Mouse (Mus musculus) gastrocnemius, adult 8-10 months (tissue): ENCODE results near the gene Abcf1. TPM values are rescaled to one million over a fixed set of nuclear protein-coding genes. Genes with fewer than 3 reads are reported as not detected.
"Not testable (repeated sequence)": the region's sequence is repeated elsewhere in the genome, so short reads cannot be mapped to it uniquely, and the experiment has no call there.

Experiments used
- DNase-seq, 2 experiments: peaks; one replicate each; pipeline ENCODE4 v3.0.0; 2022; ENCODE audit warnings: low spot score in 2 of 2
- total RNA-seq, 4 experiments: library from RNA; stranded (reverse); gene quantifications; 2 replicates each; pipeline ENCODE4 v1.2.4; 2022

Gene Abcf1
- total RNA-seq, 4 experiments from 2014 or later = 74.2 to 79.3 (median 78.7) TPM

GRCm38 (mm10) chr17:35979401-35980362 is 10.1 kb upstream of the Abcf1 start, which contains the start of the genes Gnl1 and Prr3:
Gnl1 (plus strand) TSS chr17:35979851.
Prr3 (minus strand) TSS chr17:35980236.
- DNase-seq = peak; percentile 86 to 89

DNA sequence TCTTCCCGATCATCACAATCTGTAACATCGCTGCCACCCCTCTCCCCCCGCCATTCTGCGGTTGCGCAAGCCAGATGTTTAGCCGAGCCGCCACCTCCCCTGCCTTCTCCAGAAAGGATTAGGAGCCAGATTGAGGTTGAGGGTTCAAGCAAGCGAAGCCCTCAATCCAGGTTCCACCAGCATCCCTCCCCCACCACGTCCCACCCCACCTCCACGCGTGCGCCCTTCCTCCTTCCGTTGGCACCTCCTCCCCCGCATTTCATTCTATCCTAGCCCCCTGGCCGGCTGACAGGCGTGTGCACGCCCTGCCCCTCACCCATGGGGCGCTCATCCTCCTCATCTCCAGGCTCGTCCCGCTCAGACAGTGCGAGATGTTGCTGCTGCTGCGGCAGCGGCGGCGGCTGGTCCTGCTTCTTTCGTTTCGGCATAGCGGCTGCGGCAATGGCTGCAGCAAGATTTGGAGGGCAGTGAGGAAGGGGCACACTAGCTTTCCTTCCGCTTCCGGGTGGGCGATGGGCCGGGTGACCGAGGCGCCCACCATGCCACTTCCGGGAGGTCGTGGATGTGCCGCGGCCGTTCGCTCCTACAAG is 9.3 kb upstream of the Abcf1 start:
- no peak for DNase-seq

- no peak for DNase-seq
These were observed 2.6 kb upstream of the Abcf1 start for GRCm38 (mm10) chr17:35972131-35972530.

DNA sequence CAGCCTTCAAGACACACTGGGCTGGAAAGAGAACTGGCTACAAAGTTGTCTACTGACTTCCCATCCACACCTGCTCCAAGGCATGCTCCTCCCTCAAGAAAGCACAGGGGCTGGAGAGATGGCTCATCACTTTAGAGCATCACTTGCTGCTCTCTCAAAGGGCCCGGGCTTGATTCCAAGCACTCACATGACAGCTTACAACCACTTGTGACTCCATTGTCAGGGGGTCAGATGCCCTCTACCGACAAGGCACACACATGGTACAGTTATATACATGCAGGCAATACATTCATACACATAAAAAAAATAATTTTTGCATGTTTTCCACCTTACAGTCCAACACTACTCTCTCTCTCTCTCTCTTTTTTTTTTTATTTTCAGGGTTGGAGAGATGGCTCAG is 1.9 kb downstream of the Abcf1 start:
- DNase-seq = no peak

GRCm38 (mm10) chr17:35963279-35963678 is 6.3 kb downstream of the Abcf1 start:
- DNase-seq = no peak

GRCm38 (mm10) chr17:35958533-35959223 is 10.9 kb downstream of the Abcf1 start:
- no peak for DNase-seq

DNA sequence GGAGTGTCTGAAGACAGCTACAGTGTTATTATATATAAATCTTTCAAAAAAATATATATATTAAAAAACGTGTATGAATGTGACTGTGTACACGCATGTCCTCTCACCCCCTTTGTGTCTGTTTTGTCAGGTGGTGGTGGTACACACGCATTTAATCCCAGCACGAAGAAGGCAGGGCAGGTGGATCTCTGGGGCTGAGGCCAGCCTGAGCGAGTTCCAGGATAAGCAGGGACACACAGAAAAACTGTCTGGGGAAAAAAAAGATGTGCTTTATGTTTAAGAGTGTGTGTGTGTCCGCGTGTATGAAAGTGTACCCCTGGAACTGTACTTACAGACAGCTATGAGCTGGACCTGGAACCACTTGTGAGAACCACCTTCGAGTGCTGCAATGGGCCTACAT is 14.9 kb downstream of the Abcf1 start:
- no peak for DNase-seq

DNA sequence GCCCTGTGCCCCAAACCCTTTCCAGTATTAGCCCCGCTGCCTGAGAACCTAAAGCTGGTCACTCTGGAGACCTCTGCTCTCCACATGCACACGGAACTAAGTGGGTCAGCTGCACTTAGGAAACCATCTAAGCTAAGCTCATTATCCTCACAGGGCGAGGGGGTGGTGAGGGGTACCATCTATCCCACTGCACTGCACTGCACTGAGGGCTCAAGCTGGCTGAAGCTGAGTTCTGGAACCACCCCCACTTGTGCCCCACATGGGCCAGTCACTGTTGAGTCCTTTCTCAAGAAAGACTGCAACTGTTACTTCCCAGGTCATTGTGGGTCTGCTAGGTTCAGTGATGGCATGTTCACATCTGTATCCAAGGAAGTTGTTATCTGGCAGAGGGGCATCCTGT is 17.0 kb downstream of the Abcf1 start:
- not testable (repeated sequence) for DNase-seq

- DNase-seq = not testable (repeated sequence)
These were observed 18.6 kb downstream of the Abcf1 start for GRCm38 (mm10) chr17:35950946-35951345.

- no peak for DNase-seq
These were observed 29.6 kb downstream of the Abcf1 start for GRCm38 (mm10) chr17:35939941-35940340.

DNA sequence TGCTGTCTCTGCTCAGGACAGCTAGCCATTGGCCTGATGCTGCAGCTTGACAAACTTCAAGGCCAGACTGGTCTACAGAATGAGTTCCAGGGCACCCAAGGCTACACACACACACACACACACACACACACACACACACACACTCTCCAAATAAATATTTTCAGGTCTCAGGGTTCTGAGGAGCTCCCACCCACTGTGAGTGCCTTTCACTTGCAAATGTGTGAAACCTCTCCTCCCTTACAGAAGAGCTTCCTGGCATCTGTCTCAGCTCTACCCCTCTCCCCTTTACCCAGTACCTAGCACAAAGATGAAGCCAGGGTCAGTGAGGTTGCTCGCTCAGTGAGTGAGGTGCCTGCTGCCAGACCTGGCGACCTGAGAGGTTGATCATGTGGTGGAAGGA is 30.5 kb downstream of the Abcf1 start:
- DNase-seq = no peak

DNA sequence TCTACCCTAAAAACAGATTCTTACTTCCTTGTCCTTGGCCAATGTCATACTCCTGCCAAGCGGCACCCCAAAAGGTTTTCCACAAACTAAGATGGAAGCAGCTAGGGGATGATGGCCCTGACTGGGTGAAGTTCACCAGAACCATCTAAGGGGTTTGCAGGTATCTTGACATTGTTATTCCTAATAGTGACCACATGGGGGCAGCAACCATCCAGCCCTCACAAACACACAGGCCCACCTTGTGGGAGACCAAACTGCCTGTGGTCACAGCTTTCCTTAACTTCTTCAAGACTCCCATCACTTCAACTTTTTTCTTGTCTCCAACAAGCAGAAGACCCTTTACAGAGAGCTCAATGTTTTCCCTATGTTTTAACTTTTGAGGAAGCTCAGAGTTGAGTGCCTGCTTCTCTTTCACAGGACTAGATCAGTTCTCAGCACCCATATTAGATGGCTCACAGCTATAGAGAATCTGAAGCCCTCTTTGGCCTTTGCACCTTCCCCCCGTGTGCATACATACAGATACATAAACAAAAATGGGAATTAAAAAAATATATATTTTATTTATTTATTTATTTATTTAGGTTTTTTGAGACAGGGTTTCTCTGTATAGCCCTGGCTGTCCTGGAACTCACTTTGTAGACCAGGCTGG is 31.7 kb downstream of the Abcf1 start:
- no peak for DNase-seq

DNA sequence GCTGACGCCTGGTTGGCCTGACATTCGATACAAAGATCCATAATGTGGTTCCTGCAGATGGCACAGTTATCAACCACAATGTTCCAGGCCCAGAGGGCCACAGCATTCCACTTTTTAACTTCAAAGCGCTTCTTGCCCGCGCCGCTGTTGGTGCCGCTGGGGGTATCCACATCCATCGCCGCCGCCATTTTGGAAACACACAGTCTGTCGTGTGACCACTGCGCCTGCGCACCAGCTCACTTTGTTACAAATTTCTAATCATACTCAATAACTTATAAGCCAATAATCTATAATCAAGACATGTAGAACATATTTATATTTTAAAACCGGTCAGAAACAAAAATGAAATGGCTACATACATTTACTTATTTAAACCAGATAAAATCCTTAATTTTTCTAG is 33.8 kb downstream of the Abcf1 start:
- DNase-seq = not testable (repeated sequence)

DNA sequence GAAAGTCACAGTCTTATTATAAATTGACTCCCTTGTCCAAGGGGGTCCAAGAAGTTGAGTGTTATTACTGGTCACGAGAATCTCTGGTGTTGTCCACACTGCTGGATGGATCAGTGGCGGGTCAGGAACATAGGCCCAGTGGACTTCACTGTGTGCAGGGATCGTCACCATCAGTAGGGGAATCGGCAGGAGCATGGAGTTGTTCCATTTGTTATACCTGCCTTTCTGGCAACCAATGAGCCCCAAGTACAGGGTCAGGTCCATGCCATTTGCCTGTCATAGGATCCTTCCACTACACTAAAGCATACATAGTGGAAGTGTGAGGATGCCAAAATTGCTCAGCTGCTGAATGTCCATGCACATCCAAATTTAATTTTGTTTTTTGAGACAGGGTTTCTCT is 37.0 kb downstream of the Abcf1 start:
- no peak for DNase-seq

DNA sequence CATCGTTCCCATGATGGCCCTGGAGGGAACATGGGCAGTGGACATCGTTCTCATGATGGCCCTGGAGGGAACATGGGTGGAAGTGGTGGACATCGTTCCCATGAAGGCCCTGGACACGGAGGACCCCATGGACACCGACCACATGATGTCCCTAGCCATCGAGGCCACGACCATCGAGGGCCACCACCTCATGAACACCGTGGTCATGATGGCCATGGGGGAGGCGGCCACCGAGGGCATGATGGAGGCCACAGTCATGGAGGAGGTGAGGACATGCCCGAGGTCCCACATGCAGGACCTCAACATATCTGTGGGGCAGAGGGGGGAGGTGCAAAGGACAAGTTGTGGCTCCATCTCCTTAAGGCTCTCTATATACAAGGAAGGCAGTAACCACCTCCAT is 38.9 kb downstream of the Abcf1 start:
- no peak for DNase-seq

- no peak for DNase-seq
These were observed 40.0 kb downstream of the Abcf1 start for GRCm38 (mm10) chr17:35929534-35929933.

GRCm38 (mm10) chr17:35927471-35927870 is 42.1 kb downstream of the Abcf1 start:
- DNase-seq = no peak

GRCm38 (mm10) chr17:35923281-35923680 is 46.3 kb downstream of the Abcf1 start:
- DNase-seq = no peak

GRCm38 (mm10) chr17:35922566-35922965 is 47.0 kb downstream of the Abcf1 start:
- DNase-seq = no peak

- no peak for DNase-seq
These were observed 47.9 kb downstream of the Abcf1 start for GRCm38 (mm10) chr17:35921710-35922109.

- DNase-seq = no peak
These were observed 48.5 kb downstream of the Abcf1 start for GRCm38 (mm10) chr17:35920862-35921562.
